In genomic region chr4:53187071-53187470, GRCm38 (mm10) we compare ENCODE assay signal across 8 mouse cellular contexts. TPM values are rescaled to one million over a fixed set of nuclear protein-coding genes. Genes with fewer than 3 reads are reported as not detected.
A peak's percentile ranks its signal among the peaks of the same experiment; 100 is the strongest.
DNase-seq lines count a peak whose midpoint lies in the region; ATAC-seq lines count a peak whose summit lies in the region.

No protein-coding gene starts in this region.

- H3K27ac ChIP-seq in forebrain, embryonic 15.5 days (replicated peaks): peak overlapping the region; percentile 55
- H3K27ac ChIP-seq in forebrain, embryonic 11.5 days (ENCODE audit: low read depth, low read length): no peak overlapping the region
- H3K27ac ChIP-seq in heart, embryonic 16.5 days (ENCODE audit: low read length): peak overlapping the region; percentile 64

- H3K36me3 ChIP-seq in forebrain, embryonic 15.5 days: no peaks in the 10 kb centered on the region
- no peaks in the 10 kb centered on the region for H3K36me3 ChIP-seq in forebrain, embryonic 11.5 days (ENCODE audit: control insufficient read depth, insufficient read depth, low read length)
- H3K36me3 ChIP-seq in heart, embryonic 16.5 days (ENCODE audit: control insufficient read depth, insufficient read depth): no peaks in the 10 kb centered on the region

- H3K4me1 ChIP-seq in forebrain, embryonic 15.5 days: no peaks in the 10 kb centered on the region
- H3K4me1 ChIP-seq in forebrain, embryonic 11.5 days (replicated peaks; ENCODE audit: control insufficient read depth, insufficient read depth, low read length): no peaks in the 10 kb centered on the region
- H3K4me1 ChIP-seq in heart, embryonic 16.5 days (ENCODE audit: control insufficient read depth, insufficient read depth, low read length): no peaks in the 10 kb centered on the region

- H3K27me3 ChIP-seq in forebrain, embryonic 15.5 days: no peaks in the 10 kb centered on the region
- no peaks in the 10 kb centered on the region for H3K27me3 ChIP-seq in forebrain, embryonic 11.5 days (ENCODE audit: control insufficient read depth, insufficient read depth, low read length)
- H3K27me3 ChIP-seq in heart, embryonic 16.5 days (ENCODE audit: control insufficient read depth, insufficient read depth, low read length): no peaks in the 10 kb centered on the region

- H3K9me3 ChIP-seq in forebrain, embryonic 15.5 days: no peaks in the 10 kb centered on the region
- H3K9me3 ChIP-seq in forebrain, embryonic 11.5 days (ENCODE audit: control insufficient read depth, low read length): no peaks in the 10 kb centered on the region
- peaks cover 3% of the 10 kb centered on the region; the same call in 1 of the 2 replicates for H3K9me3 ChIP-seq in heart, embryonic 16.5 days (replicated peaks; ENCODE audit: control insufficient read depth, low read length)

- ATAC-seq in forebrain, embryonic 15.5 days (replicated peaks): no peak
- ATAC-seq in forebrain, embryonic 11.5 days (replicated peaks; ENCODE audit: low FRiP score): no peak
- peak; percentile 81 for ATAC-seq in heart, embryonic 16.5 days (replicated peaks; ENCODE audit: extremely low read depth, insufficient read depth, low FRiP score)

- no peak overlapping the region for H3K9ac ChIP-seq in forebrain, embryonic 15.5 days (replicated peaks)
- H3K9ac ChIP-seq in forebrain, embryonic 11.5 days (ENCODE audit: low read length): no peak overlapping the region
- no peak overlapping the region for H3K9ac ChIP-seq in heart, embryonic 16.5 days (ENCODE audit: low read length)

- H3K4me3 ChIP-seq in forebrain, embryonic 15.5 days: no peak overlapping the region
- no peak overlapping the region for H3K4me3 ChIP-seq in forebrain, embryonic 11.5 days (ENCODE audit: low read depth, low read length)
- no peak overlapping the region for H3K4me3 ChIP-seq in heart, embryonic 16.5 days (ENCODE audit: low read length)

- H3K4me2 ChIP-seq in forebrain, embryonic 15.5 days (replicated peaks): no peak overlapping the region
- no peak overlapping the region for H3K4me2 ChIP-seq in forebrain, embryonic 11.5 days (ENCODE audit: low read depth, low read length, severe bottlenecking)
- no peak overlapping the region for H3K4me2 ChIP-seq in heart, embryonic 16.5 days (ENCODE audit: low read depth, low read length)

- DNase-seq in forebrain, embryonic 11.5 days (ENCODE audit: low spot score): no peak
- DNase-seq in right cerebral cortex, postnatal 10 days (ENCODE audit: low spot score in 2 of 2): peak; percentile 47 to 67
- no peak for DNase-seq in right cerebral cortex, postnatal 25 days
- DNase-seq in kidney, postnatal 25 days: peak; percentile 59 to 86
- peak; percentile 69 for DNase-seq in skeletal muscle tissue, adult 2 months (ENCODE audit: low read depth, low spot score)
- no peak for DNase-seq in cerebellum, adult 8-10 months

- 48% methylated on average over 4 of the region's 4 CpGs for WGBS in forebrain, embryonic 15.5 days
- 57% methylated on average over 4 of the region's 4 CpGs for WGBS in forebrain, embryonic 11.5 days
- 44% methylated on average over 4 of the region's 4 CpGs for WGBS in heart, embryonic 16.5 days

RNA-seq across cellular contexts. Expression of gene Abca1, which starts 27.4 kb away (rescaled TPM):
- 10.0 and 10.2 TPM in 2 replicates for polyA plus RNA-seq in forebrain, embryonic 15.5 days (2015; fragmentation: Nextera tagmentation; extraction: Ambion mirVana)
- 5.0 and 5.6 TPM in 2 replicates for polyA plus RNA-seq in forebrain, embryonic 11.5 days (2014; fragmentation: Nextera tagmentation; extraction: Ambion mirVana)
- 4.1 and 4.5 TPM in 2 replicates for polyA plus RNA-seq in heart, embryonic 16.5 days (2015; fragmentation: Nextera tagmentation; extraction: Ambion mirVana)

Comparison
In these comparisons a context has a peak if more than half of its experiments do, and no peak if none do; other contexts are left out.
1. DNase-seq: peak in right cerebral cortex, postnatal 10 days (2 of 2), kidney, postnatal 25 days (2 of 2) and skeletal muscle tissue, adult 2 months (single experiment); none in forebrain, embryonic 11.5 days (single experiment), right cerebral cortex, postnatal 25 days (single experiment) and cerebellum, adult 8-10 months (single experiment).